Mouse (Mus musculus) intestine, embryonic 15.5 days (tissue): ENCODE measurements around the gene Socs5. TPM values are rescaled to one million over a fixed set of nuclear protein-coding genes. Genes with fewer than 3 reads are reported as not detected.

Source experiments
- ATAC-seq: fragments of 200-750 bp; cut with Nextera tagmentation; 2 replicates; pipeline ENCODE4 v1.8.0; 2017; ENCODE audit warnings: moderate TSS enrichment, moderate library complexity
- H3K27ac ChIP-seq: fragments of 300-500 bp; sonication (generic); 2 replicates; pipeline ENCODE4 v1.5.1; 2015; ENCODE audit warnings: mild to moderate bottlenecking, inconsistent platforms
- H3K27me3 ChIP-seq: fragments of 300-500 bp; sonication (generic); replicated peaks from 2 replicates; pipeline ENCODE4 v1.6.1; 2015; ENCODE audit warnings: inconsistent platforms
- H3K36me3 ChIP-seq: fragments of 300-500 bp; sonication (generic); 2 replicates; pipeline ENCODE4 v1.6.1; 2015; ENCODE audit warnings: inconsistent platforms
- H3K4me1 ChIP-seq: fragments of 300-500 bp; sonication (generic); replicated peaks from 2 replicates; pipeline ENCODE4 v1.6.1; 2015; ENCODE audit warnings: inconsistent platforms
- H3K4me2 ChIP-seq: fragments of 300-500 bp; sonication (generic); replicated peaks from 2 replicates; pipeline ENCODE4 v1.6.1; 2015; ENCODE audit warnings: mild to moderate bottlenecking, inconsistent platforms
- H3K4me3 ChIP-seq: fragments of 300-500 bp; sonication (generic); replicated peaks from 2 replicates; pipeline ENCODE4 v1.5.1; 2015; ENCODE audit warnings: inconsistent platforms
- H3K9ac ChIP-seq: fragments of 300-500 bp; sonication (generic); 2 replicates; pipeline ENCODE4 v1.6.1; 2015; ENCODE audit warnings: inconsistent platforms
- H3K9me3 ChIP-seq: fragments of 300-500 bp; sonication (generic); 2 replicates; pipeline ENCODE4 v1.6.1; 2016; ENCODE audit warnings: inconsistent platforms
- WGBS: fragments of 180-500 bp; shearing (Covaris S2); methylation state at CpG from one replicate; pipeline ENCODE4 v1.1.7; 2015; 5-methylcytosine and 5-hydroxymethylcytosine counted together
- polyA plus RNA-seq: library from polyadenylated mRNA; unstranded; fragments of >200 nt; fragmentation: Nextera tagmentation; extraction: Ambion mirVana; gene quantifications from 2 replicates; pipeline ENCODE4 v1.2.1, GENCODE M21; 2015

Gene Socs5
- polyA plus RNA-seq, 1 experiment from 2014 or later, result 10.7 TPM

- no peak overlapping the region for H3K4me3 ChIP-seq
- no peaks in the 10 kb centered on the region for H3K27me3 ChIP-seq
- H3K4me2 ChIP-seq, result no peak overlapping the region
- no peaks in the 10 kb centered on the region for H3K36me3 ChIP-seq
- H3K27ac ChIP-seq, result no peak overlapping the region
- WGBS, result 74% methylated on average over 12 of the region's 12 CpGs
- no peak for ATAC-seq
- H3K4me1 ChIP-seq, result no peaks in the 10 kb centered on the region
- no peak overlapping the region for H3K9ac ChIP-seq
- no peaks in the 10 kb centered on the region for H3K9me3 ChIP-seq
Measured at GRCm38 (mm10) chr17:87149762-87150161, 42.3 kb downstream of the Socs5 start.

DNA sequence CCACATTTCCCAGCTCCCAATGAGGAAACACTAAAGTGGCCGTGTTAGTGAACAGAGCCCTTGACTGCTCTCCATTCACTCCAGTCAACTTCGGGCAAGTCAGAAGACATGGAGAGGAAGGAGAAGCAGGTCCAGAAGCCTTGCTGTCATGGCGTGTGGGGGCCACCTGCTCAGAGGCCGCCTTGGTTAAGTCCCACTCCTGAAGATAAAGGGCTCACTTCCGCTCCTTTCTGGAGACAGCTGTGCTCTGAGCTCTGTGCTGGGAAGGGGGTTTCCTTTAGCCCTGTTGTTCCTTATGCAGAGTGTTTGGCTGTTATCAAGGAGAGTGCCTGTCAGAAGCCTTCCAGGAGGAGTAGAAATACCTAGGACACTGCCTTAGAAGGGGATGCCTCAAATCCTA is 45.5 kb downstream of the Socs5 start:
- Histone ChIP-seq H3K4me3 (no peak overlapping the region), H3K36me3 (no peaks in the 10 kb centered on the region), H3K9me3 (no peaks in the 10 kb centered on the region), H3K27ac (no peak overlapping the region), H3K4me2 (no peak overlapping the region), H3K4me1 (peaks cover 2% of the 10 kb centered on the region; the same call in 1 of the 2 replicates), H3K9ac (no peak overlapping the region), H3K27me3 (no peaks in the 10 kb centered on the region)
- no peak for ATAC-seq
- 38% methylated on average over 5 of the region's 5 CpGs for WGBS

- no peaks in the 10 kb centered on the region for H3K36me3 ChIP-seq
- 70% methylated on average over 3 of the region's 3 CpGs for WGBS
- H3K9me3 ChIP-seq, result no peaks in the 10 kb centered on the region
- H3K4me3 ChIP-seq, result no peak overlapping the region
- no peak overlapping the region for H3K9ac ChIP-seq
- H3K27ac ChIP-seq, result no peak overlapping the region
- ATAC-seq, result no peak
- H3K27me3 ChIP-seq, result no peaks in the 10 kb centered on the region
- no peak overlapping the region for H3K4me2 ChIP-seq
- H3K4me1 ChIP-seq, result peaks cover 2% of the 10 kb centered on the region; the same call in 1 of the 2 replicates
Measured at GRCm38 (mm10) chr17:87155664-87156063, 48.2 kb downstream of the Socs5 start.

DNA sequence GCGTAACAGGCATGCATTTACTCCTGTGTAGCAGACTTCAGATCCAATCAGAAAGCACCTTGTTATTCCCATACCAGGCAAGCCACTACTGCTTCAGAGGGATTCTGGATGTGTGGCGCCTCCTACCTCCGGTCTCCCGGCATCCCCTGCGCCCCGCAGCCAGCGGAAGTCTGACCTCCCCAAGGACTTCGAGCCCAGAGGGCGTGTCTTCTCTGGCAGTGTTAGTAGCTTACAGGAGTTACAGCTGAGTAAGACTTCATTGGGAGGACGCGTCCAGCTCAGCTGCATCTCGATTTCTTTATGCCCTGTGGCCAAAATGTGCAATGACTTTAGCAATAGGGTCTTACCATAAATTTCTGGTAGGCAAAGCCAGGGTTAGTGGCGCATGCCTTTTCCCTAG is 50.3 kb downstream of the Socs5 start:
- ATAC-seq, result peak; percentile 90

GRCm38 (mm10) chr17:87158597-87158996 is 51.1 kb downstream of the Socs5 start:
- Histone ChIP-seq H3K36me3 (no peaks in the 10 kb centered on the region), H3K9me3 (no peaks in the 10 kb centered on the region), H3K4me2 (no peak overlapping the region), H3K9ac (no peak overlapping the region), H3K4me1 (peaks cover 2% of the 10 kb centered on the region; the same call in 1 of the 2 replicates), H3K4me3 (no peak overlapping the region), H3K27me3 (no peaks in the 10 kb centered on the region), H3K27ac (no peak overlapping the region)
- 74% methylated on average over 14 of the region's 14 CpGs for WGBS
- ATAC-seq, result no peak

More for the DNA sequence above, 50.3 kb downstream of the Socs5 start:
- Histone ChIP-seq H3K27ac (no peak overlapping the region), H3K27me3 (no peaks in the 10 kb centered on the region), H3K9ac (0 out of 2 replicates have a peak overlapping the region, but pooled peaks have one; percentile 0), H3K4me3 (no peak overlapping the region), H3K4me1 (peaks cover 2% of the 10 kb centered on the region; the same call in 1 of the 2 replicates), H3K9me3 (no peaks in the 10 kb centered on the region), H3K36me3 (no peaks in the 10 kb centered on the region), H3K4me2 (no peak overlapping the region)
- WGBS, result 63% methylated on average over 13 of the region's 13 CpGs

DNA sequence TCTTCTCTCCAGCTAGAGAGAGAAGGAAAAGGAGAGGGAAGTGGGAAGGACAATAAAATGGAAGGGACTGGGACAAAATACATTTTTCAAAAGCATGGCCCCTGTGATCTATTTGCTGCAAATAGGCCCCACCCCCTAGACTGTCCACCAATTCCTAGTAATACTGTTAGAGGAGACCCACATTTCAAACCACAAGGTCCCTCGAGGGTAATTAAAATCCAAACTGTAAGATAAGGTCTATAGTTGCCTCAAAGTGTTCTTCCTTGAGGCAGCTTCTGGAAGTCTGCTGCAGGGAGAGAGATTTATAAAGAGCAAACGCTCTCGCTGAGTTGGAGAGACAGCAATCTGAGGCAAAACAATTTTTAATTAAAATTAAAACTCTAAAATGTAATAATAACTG is 52.8 kb downstream of the Socs5 start:
- peaks cover 2% of the 10 kb centered on the region; the same call in 1 of the 2 replicates for H3K4me1 ChIP-seq
- no peak overlapping the region for H3K9ac ChIP-seq
- H3K27me3 ChIP-seq, result no peaks in the 10 kb centered on the region
- H3K4me3 ChIP-seq, result no peak overlapping the region
- no peaks in the 10 kb centered on the region for H3K9me3 ChIP-seq
- WGBS, result 77% methylated on average over 3 of the region's 3 CpGs
- ATAC-seq, result no peak
- no peak overlapping the region for H3K4me2 ChIP-seq
- H3K27ac ChIP-seq, result no peak overlapping the region
- H3K36me3 ChIP-seq, result no peaks in the 10 kb centered on the region

- H3K4me2 ChIP-seq, result no peak overlapping the region
- 73% methylated on average over 7 of the region's 7 CpGs for WGBS
- no peaks in the 10 kb centered on the region for H3K9me3 ChIP-seq
- no peaks in the 10 kb centered on the region for H3K4me1 ChIP-seq
- no peaks in the 10 kb centered on the region for H3K27me3 ChIP-seq
- H3K27ac ChIP-seq, result no peak overlapping the region
- ATAC-seq, result no peak
- H3K36me3 ChIP-seq, result no peaks in the 10 kb centered on the region
- H3K4me3 ChIP-seq, result no peak overlapping the region
- no peak overlapping the region for H3K9ac ChIP-seq
Measured at GRCm38 (mm10) chr17:87164312-87164922, 56.9 kb downstream of the Socs5 start.

- 94% methylated on average over 5 of the region's 5 CpGs for WGBS
- no peak for ATAC-seq
- no peak overlapping the region for H3K4me2 ChIP-seq
- no peaks in the 10 kb centered on the region for H3K4me1 ChIP-seq
- H3K9me3 ChIP-seq, result no peaks in the 10 kb centered on the region
- H3K36me3 ChIP-seq, result no peaks in the 10 kb centered on the region
- H3K27me3 ChIP-seq, result no peaks in the 10 kb centered on the region
- no peak overlapping the region for H3K4me3 ChIP-seq
- no peak overlapping the region for H3K27ac ChIP-seq
- H3K9ac ChIP-seq, result no peak overlapping the region
Measured at GRCm38 (mm10) chr17:87167407-87167806, 59.9 kb downstream of the Socs5 start.

DNA sequence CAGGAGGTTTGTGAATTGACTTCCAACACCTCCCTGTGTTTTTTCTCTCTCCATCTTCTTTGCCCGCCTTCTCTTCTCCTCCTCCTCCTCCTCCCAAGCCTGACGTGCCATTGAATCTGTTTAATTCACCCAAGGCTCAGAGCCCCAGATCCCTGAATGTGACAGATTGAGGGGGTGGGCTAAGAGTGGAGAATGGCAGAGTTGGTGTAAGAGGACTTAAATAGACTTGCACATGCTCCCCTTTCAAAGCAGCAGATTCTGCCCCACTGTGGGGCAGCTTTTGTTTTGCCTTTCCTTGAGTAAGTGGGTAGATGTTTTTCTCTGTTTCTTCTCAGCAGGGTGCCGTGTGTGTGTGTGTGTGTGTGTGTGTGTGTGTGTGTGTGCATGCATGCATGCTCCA is 61.6 kb downstream of the Socs5 start:
- no peaks in the 10 kb centered on the region for H3K4me1 ChIP-seq
- 55% methylated on average over 3 of the region's 3 CpGs for WGBS
- no peak overlapping the region for H3K9ac ChIP-seq
- no peaks in the 10 kb centered on the region for H3K9me3 ChIP-seq
- no peaks in the 10 kb centered on the region for H3K27me3 ChIP-seq
- H3K4me2 ChIP-seq, result no peak overlapping the region
- no peaks in the 10 kb centered on the region for H3K36me3 ChIP-seq
- H3K4me3 ChIP-seq, result no peak overlapping the region
- ATAC-seq, result no peak
- H3K27ac ChIP-seq, result no peak overlapping the region

GRCm38 (mm10) chr17:87170364-87170763 is 62.9 kb downstream of the Socs5 start:
- no peak overlapping the region for H3K9ac ChIP-seq
- H3K36me3 ChIP-seq, result no peaks in the 10 kb centered on the region
- H3K27ac ChIP-seq, result no peak overlapping the region
- H3K4me1 ChIP-seq, result no peaks in the 10 kb centered on the region
- no peak overlapping the region for H3K4me2 ChIP-seq
- H3K9me3 ChIP-seq, result no peaks in the 10 kb centered on the region
- no peak for ATAC-seq
- WGBS, result 53% methylated on average over 5 of the region's 5 CpGs
- no peaks in the 10 kb centered on the region for H3K27me3 ChIP-seq
- H3K4me3 ChIP-seq, result no peak overlapping the region

GRCm38 (mm10) chr17:87172031-87172430 is 64.6 kb downstream of the Socs5 start:
- Histone ChIP-seq H3K9me3 (no peaks in the 10 kb centered on the region), H3K4me2 (no peak overlapping the region), H3K4me3 (no peak overlapping the region), H3K4me1 (no peaks in the 10 kb centered on the region), H3K27me3 (no peaks in the 10 kb centered on the region), H3K9ac (no peak overlapping the region), H3K27ac (no peak overlapping the region), H3K36me3 (no peaks in the 10 kb centered on the region)
- 73% methylated on average over 3 of the region's 3 CpGs for WGBS
- ATAC-seq, result no peak

- Histone ChIP-seq H3K4me2 (no peak overlapping the region), H3K4me1 (peaks cover 2% of the 10 kb centered on the region; the same call in 1 of the 2 replicates), H3K4me3 (no peak overlapping the region), H3K9ac (no peak overlapping the region), H3K9me3 (no peaks in the 10 kb centered on the region), H3K27ac (no peak overlapping the region), H3K27me3 (no peaks in the 10 kb centered on the region), H3K36me3 (no peaks in the 10 kb centered on the region)
- ATAC-seq, result no peak
- 80% methylated on average over 2 of the region's 2 CpGs for WGBS
Measured at GRCm38 (mm10) chr17:87173966-87174365, 66.5 kb downstream of the Socs5 start.

DNA sequence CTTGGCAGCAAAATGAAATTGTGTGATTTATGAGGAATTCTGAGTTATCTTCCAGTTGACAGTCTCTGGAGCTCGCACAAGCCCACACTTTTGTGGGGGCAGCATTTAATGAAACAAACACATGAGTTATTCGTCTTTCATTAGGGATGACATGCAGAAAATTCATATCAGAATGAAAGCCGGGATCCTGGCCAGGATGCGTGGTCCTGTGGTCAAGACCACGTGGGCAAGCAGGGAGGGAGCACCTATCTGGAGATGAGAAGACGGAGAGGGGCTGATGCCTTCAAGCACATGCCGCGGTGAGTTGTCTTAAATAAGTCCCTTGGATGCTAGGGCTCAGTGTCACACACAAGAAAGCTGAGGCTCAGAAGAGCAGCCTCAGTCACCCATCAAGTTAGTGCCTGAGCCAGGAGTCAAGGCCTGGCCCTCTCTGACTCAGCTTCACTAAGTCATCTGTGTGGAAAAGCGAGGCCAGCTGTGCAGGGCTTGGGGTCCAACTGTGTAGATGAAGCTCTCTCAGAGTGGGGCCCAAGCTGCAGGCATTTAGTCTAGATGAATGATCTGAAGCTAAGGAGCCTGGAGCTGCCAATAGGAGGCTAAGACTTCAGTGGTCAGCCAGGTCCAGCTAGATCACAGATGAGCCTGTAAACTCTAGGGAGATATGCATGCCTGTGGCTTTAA is 67.3 kb downstream of the Socs5 start:
- Histone ChIP-seq H3K9ac (no peak overlapping the region), H3K9me3 (no peaks in the 10 kb centered on the region), H3K27ac (no peak overlapping the region), H3K4me3 (no peak overlapping the region), H3K4me1 (peaks cover 6% of the 10 kb centered on the region; the same call in 1 of the 2 replicates), H3K36me3 (no peaks in the 10 kb centered on the region), H3K27me3 (no peaks in the 10 kb centered on the region), H3K4me2 (no peak overlapping the region)
- 0 out of 2 replicates have a peak, but pooled peaks have one; percentile 27 for ATAC-seq
- 81% methylated on average over 9 of the region's 9 CpGs for WGBS
